ENCODE assay signal across 14 mouse cellular contexts in the genomic region with DNA sequence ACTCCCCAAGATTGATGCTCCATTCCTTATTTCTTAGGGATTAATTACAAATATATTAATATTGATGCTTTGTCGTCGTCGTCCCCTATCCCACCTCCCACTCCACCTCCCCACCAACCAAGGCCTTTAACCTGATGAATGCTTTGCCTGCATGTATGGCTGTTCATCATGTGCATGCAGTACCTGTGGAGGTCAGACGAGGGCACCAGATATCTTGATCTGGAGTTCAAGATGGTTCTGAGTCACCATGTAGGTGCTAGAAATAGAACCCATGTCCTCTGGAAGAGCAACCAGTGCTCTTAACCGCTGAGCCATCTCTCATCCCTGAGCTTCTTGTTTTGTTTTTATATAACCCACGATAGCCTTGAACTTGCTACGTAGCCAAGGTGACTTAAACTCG. TPM values are rescaled to one million over a fixed set of nuclear protein-coding genes. Genes with fewer than 3 reads are reported as not detected.
A peak's percentile ranks its signal among the peaks of the same experiment; 100 is the strongest.
DNase-seq lines count a peak whose midpoint lies in the region; ATAC-seq and TF ChIP-seq lines count a peak whose summit lies in the region.
"Had no signal": no experiment of that assay in that cellular context is flagged by ENCODE, and none has a peak within 500 bp of the region (broad histone marks: within the 10 kb centered on the region; RNA-seq: fewer than 3 reads in every experiment).

No protein-coding gene starts in this region.

- H3K27ac ChIP-seq in kidney, postnatal 0 days: no peak overlapping the region
- no peak overlapping the region for H3K27ac ChIP-seq in thymus, adult 2 months (ENCODE audit: control insufficient read depth, insufficient read depth, low read length)
- no peak overlapping the region for H3K27ac ChIP-seq in MEL (ENCODE audit: control insufficient read depth, low read depth, low read length)
- H3K27ac ChIP-seq: hindbrain, embryonic 12.5 days; limb, embryonic 10.5 days; lung, embryonic 15.5 days had no signal

- no peak for ATAC-seq in kidney, postnatal 0 days (replicated peaks; ENCODE audit: low FRiP score, low read depth)
- ATAC-seq: intestine, embryonic 16.5 days had no signal

- H3K4me1 ChIP-seq in kidney, postnatal 0 days (replicated peaks; ENCODE audit: insufficient read depth, low read length): peaks cover 14% of the 10 kb centered on the region; the same call in 1 of the 2 replicates
- H3K4me1 ChIP-seq in thymus, adult 2 months (replicated peaks; ENCODE audit: control insufficient read depth, insufficient read depth, low read length): no peaks in the 10 kb centered on the region
- peaks cover 0 to 3% of the 10 kb centered on the region in 2 experiments; a peak in 1 of 4 replicates for H3K4me1 ChIP-seq in MEL (ENCODE audit: control insufficient read depth in 1 of 2, insufficient read depth in 2 of 2, low read length in 2 of 2)

- H3K9ac ChIP-seq in kidney, postnatal 0 days (ENCODE audit: low read depth, low read length): no peak overlapping the region
- H3K9ac ChIP-seq in MEL (ENCODE audit: control insufficient read depth, low read depth, low read length, poor library complexity, severe bottlenecking): no peak overlapping the region
- H3K9ac ChIP-seq: hindbrain, embryonic 12.5 days; lung, embryonic 15.5 days; stomach, embryonic 15.5 days had no signal

- DNase-seq in kidney, postnatal 0 days (ENCODE audit: low spot score): no peak
- DNase-seq in kidney, adult 8-10 months: no peak
- DNase-seq in thymus, adult 2 months: peak; percentile 10
- DNase-seq in thymus, postnatal 0 days (ENCODE audit: low spot score): no peak
- DNase-seq in MEL (ENCODE audit: low read depth, low spot score): peak; percentile 56
- DNase-seq in thymus, postnatal 4 days: peak; percentile 52
- no peak for DNase-seq in frontal cortex, postnatal 25 days (ENCODE audit: low spot score in 2 of 2)
- DNase-seq: adrenal gland, postnatal 25 days; cerebellum, adult 8-10 months had no signal

- TF ChIP-seq EP300 in MEL (IDR thresholded peaks at IDR 0.05; ENCODE audit: low read depth in 1 of 2, low read length in 2 of 2): no peak

- H3K79me2 ChIP-seq in MEL (ENCODE audit: control insufficient read depth, insufficient read depth, low read length, poor library complexity): no peaks in the 10 kb centered on the region

- no peak overlapping the region for H3K4me2 ChIP-seq in kidney, postnatal 0 days (ENCODE audit: low read length)
- H3K4me2 ChIP-seq: hindbrain, embryonic 12.5 days; lung, embryonic 15.5 days; stomach, embryonic 15.5 days had no signal

- TF ChIP-seq POLR2A in thymus, adult 2 months (IDR thresholded peaks at IDR 0.05; ENCODE audit: control insufficient read depth, extremely low read depth, insufficient read depth, low read length, poor library complexity): no peak
- TF ChIP-seq POLR2A in MEL (IDR thresholded peaks at IDR 0.05; ENCODE audit: control insufficient read depth in 1 of 2, insufficient read depth in 1 of 2, low read depth in 1 of 2, low read length in 2 of 2, poor library complexity in 1 of 2): no peak

- H3K4me3 ChIP-seq in kidney, postnatal 0 days (replicated peaks; ENCODE audit: low read depth, low read length): no peak overlapping the region
- no peak overlapping the region for H3K4me3 ChIP-seq in thymus, adult 2 months (ENCODE audit: control insufficient read depth, insufficient read depth, low read length)
- no peak overlapping the region for H3K4me3 ChIP-seq in MEL (ENCODE audit: control insufficient read depth in 1 of 2, insufficient read depth in 1 of 2, low read depth in 2 of 2, low read length in 2 of 2)
- H3K4me3 ChIP-seq: hindbrain, embryonic 12.5 days; limb, embryonic 10.5 days; lung, embryonic 15.5 days; stomach, embryonic 15.5 days had no signal

- H3K36me3 ChIP-seq in kidney, postnatal 0 days (ENCODE audit: insufficient read depth, low read length): no peaks in the 10 kb centered on the region
- H3K36me3 ChIP-seq in thymus, adult 2 months (ENCODE audit: control insufficient read depth, insufficient read depth, low read length): no peaks in the 10 kb centered on the region
- H3K36me3 ChIP-seq in MEL (ENCODE audit: control insufficient read depth in 1 of 2, insufficient read depth in 2 of 2, low read length in 2 of 2): no peaks in the 10 kb centered on the region; a peak in 1 of 4 replicates
- H3K36me3 ChIP-seq: hindbrain, embryonic 12.5 days; limb, embryonic 10.5 days; lung, embryonic 15.5 days; stomach, embryonic 15.5 days had no signal

- H3K27me3 ChIP-seq in kidney, postnatal 0 days (ENCODE audit: insufficient read depth, low read length): no peaks in the 10 kb centered on the region
- H3K27me3 ChIP-seq in thymus, adult 2 months (ENCODE audit: control insufficient read depth, insufficient read depth, low read length): peaks cover 2% of the 10 kb centered on the region; the same call in 1 of the 2 replicates
- H3K27me3 ChIP-seq in MEL (ENCODE audit: control insufficient read depth in 1 of 2, insufficient read depth in 2 of 2, low read length in 2 of 2): peaks cover 18 to 21% of the 10 kb centered on the region in 2 experiments
- H3K27me3 ChIP-seq: hindbrain, embryonic 12.5 days; lung, embryonic 15.5 days; stomach, embryonic 15.5 days had no signal

- peak; percentile 55 for TF ChIP-seq RAD21 in MEL (IDR thresholded peaks at IDR 0.05; ENCODE audit: low read depth, low read length)

- H3K9me3 ChIP-seq in kidney, postnatal 0 days (replicated peaks; ENCODE audit: low read length): no peaks in the 10 kb centered on the region
- no peaks in the 10 kb centered on the region for H3K9me3 ChIP-seq in MEL (replicated peaks; ENCODE audit: insufficient read depth, low read length)
- H3K9me3 ChIP-seq: hindbrain, embryonic 12.5 days; limb, embryonic 10.5 days; lung, embryonic 15.5 days; stomach, embryonic 15.5 days had no signal

- TF ChIP-seq CTCF in kidney, postnatal 0 days (IDR thresholded peaks at IDR 0.05; ENCODE audit: low read depth): peak; percentile 24; the same call in 1 of the 2 replicates
- no peak for TF ChIP-seq CTCF in thymus, adult 2 months (IDR thresholded peaks at IDR 0.05; ENCODE audit: borderline replicate concordance, control insufficient read depth, extremely low read depth, insufficient read depth, low read length, poor library complexity)
- TF ChIP-seq CTCF in MEL (IDR thresholded peaks at IDR 0.05 in 2 of 3, conservative IDR thresholded peaks at IDR 0.05 in 1 of 3; ENCODE audit: control insufficient read depth in 1 of 3, insufficient read depth in 1 of 3, low read depth in 2 of 3, low read length in 3 of 3, poor library complexity in 1 of 3, severe bottlenecking in 1 of 3): peak; percentile 31 to 62 (median 48)

- 97% methylated on average over 8 of the region's 8 CpGs for WGBS in kidney, postnatal 0 days
- 95% methylated on average over 8 of the region's 8 CpGs for WGBS in thymus, adult 2 months

TF ChIP-seq in MEL, 35 proteins besides CTCF, POLR2A, EP300 and RAD21:
- no peak for TF ChIP-seq KAT2A (conservative IDR thresholded peaks at IDR 0.05; ENCODE audit: low read depth, low read length)
- no peak for TF ChIP-seq MAZ (IDR thresholded peaks at IDR 0.05; ENCODE audit: low read depth, low read length)
- TF ChIP-seq ETS1 (IDR thresholded peaks at IDR 0.05; ENCODE audit: low read depth, low read length): no peak
- TF ChIP-seq E2F4 (IDR thresholded peaks at IDR 0.05; ENCODE audit: borderline replicate concordance, low read depth, low read length): no peak
- TF ChIP-seq SMC3 (IDR thresholded peaks at IDR 0.05; ENCODE audit: low read depth, low read length): peak; percentile 55
- no peak for TF ChIP-seq ZMIZ1 (IDR thresholded peaks at IDR 0.05; ENCODE audit: low read depth, low read length)

RNA-seq across cellular contexts. Expression of a gene that starts 11.5 kb away (rescaled TPM):
- 42.8 and 51.6 TPM in 2 replicates for polyA plus RNA-seq in kidney, postnatal 0 days (2015; fragmentation: Nextera tagmentation; extraction: Ambion mirVana)
- polyA plus RNA-seq in thymus, adult 2 months (2012; rRNA removed): 11.0 and 12.3 TPM in 2 replicates
- 30.9 and 31.8 TPM in 2 replicates for polyA plus RNA-seq in thymus, postnatal 0 days (2015; fragmentation: Nextera tagmentation; extraction: Ambion mirVana)
- total RNA-seq in MEL (2012; rRNA removed): 0.88 and 1.1 TPM in 2 replicates
- polyA plus RNA-seq in MEL (2012; ENCODE audit: insufficient read depth in 1 of 2, insufficient read length in 2 of 2, low read depth in 1 of 2, low replicate concordance in 2 of 2, missing spikeins in 1 of 2): 1 to 10 TPM in 1 of 2 experiments, not detected in 1; 7.9 TPM

Comparison
In these comparisons a context has a peak if more than half of its experiments do, and no peak if none do; other contexts are left out.
1. DNase-seq: peak in thymus, adult 2 months (single experiment), MEL (single experiment) and thymus, postnatal 4 days (single experiment); none in kidney, postnatal 0 days (single experiment), kidney, adult 8-10 months (0 of 2), thymus, postnatal 0 days (single experiment) and frontal cortex, postnatal 25 days (0 of 2).